Mouse (Mus musculus) megakaryocyte-erythroid progenitor cell, adult 5-6 weeks (primary cell): ENCODE data around the gene Olfr282. TPM values are rescaled to one million over a fixed set of nuclear protein-coding genes. Genes with fewer than 3 reads are reported as not detected.
"Not testable (repeated sequence)": the region's sequence is repeated elsewhere in the genome, so short reads cannot be mapped to it uniquely, and the experiment has no call there.

Source experiments
- ATAC-seq: replicated peaks from 2 replicates; pipeline ENCODE4 v1.8.0; 2016; ENCODE audit warnings: mild to moderate bottlenecking, inconsistent platforms; ENCODE audit not compliant: severe bottlenecking, poor library complexity, low FRiP score, low TSS enrichment
- total RNA-seq, 2 experiments: library from RNA; stranded (forward) in 1 of 2; stranded (reverse) in 1 of 2; fragments of 200-1000, 215-1000 nt in 1 of 2; fragments of >200 nt in 1 of 2; fragmentation: Nextera tagmentation in 1 of 2; gene quantifications; 2 replicates each; pipeline ENCODE4 v1.2.3; 2014 to 2017

Olfr282 gene
- total RNA-seq (2014; fragmentation: Nextera tagmentation) (not detected in 2 replicates), total RNA-seq (2017) (not detected in 2 replicates)

GRCm38 (mm10) chr15:98430925-98431324 is at the start of gene Olfr282:
Gene Olfr282 (plus strand): TSS chr15:98431225.
- ATAC-seq = not testable (repeated sequence)

DNA sequence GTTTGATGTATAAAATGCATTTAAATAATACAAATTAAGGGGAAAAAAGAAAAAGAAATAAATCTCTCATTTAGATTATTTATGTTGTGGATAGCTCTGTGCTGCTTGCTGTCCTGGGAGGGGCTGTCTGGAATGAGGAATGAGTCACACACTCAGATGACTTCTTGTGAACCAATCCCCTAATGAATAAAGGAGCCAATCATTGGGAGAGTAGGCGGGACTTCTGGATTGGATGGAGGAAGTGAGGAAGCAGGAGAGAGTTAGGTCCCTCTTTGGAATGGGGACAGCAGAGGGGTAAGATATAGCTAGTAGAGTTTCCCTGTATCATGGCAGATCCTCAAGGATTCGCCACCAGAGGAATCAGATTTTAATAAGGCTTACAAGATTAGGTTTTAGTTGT is 43.4 kb upstream of the Olfr282 start:
- ATAC-seq = no peak

DNA sequence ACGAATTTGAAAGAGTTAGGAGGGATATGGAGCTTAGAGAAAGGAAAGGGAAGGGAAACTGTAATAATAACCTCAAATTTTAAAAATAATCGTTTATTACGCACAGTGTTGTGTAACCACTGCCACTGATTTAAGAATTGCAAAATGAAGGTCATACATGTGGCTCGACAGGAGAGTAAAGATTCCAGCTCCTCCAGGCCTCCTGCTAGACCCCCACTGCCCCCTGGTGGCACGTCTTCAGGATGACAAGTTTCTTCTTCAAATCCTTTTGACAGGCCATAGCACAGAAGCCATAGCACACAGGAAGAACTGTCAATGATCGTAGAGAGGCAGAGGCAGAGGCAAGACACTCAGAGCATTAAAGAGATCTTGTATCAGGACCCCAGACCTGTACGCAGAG is 41.2 kb upstream of the Olfr282 start:
- ATAC-seq = peak; percentile 44; the same call in 1 of the 2 replicates

- ATAC-seq = no peak
Observed at GRCm38 (mm10) chr15:98391081-98391902, 39.7 kb upstream of the Olfr282 start.

DNA sequence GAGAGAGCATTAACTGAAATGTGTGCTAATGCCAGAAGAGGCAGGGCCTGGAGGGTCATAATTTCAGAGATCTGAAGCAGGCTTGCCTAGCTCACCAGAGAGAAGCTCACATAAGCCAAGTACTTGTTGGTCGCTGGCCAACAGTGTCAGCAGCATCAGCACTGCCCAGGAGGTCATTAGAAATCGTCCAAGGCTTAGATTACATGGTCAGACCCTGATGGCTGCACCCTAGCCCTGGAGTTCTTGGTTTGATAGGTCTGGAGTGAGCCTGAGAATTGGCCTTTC is 39.2 kb upstream of the Olfr282 start:
- ATAC-seq = no peak

DNA sequence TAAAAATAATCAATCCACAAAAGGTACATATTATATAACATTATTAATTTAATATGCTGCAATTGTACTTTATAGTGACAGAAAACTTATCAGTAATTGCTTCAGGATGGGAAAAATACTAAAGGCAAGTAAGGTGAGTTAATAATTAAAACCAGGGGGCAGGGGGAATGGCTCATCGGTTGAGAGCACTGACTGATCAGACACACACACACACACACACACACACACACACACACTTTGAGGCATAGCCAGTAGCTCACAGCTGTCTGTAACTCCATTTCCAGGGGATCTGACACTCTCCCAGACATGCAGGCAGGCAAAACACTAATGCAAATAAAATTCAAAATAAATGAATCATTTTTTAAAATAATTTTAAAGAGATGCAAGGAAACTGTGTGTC is 33.9 kb upstream of the Olfr282 start:
- ATAC-seq = no peak

- no peak for ATAC-seq
Observed at GRCm38 (mm10) chr15:98402356-98402755, 28.7 kb upstream of the Olfr282 start.

GRCm38 (mm10) chr15:98408406-98409060 is 22.5 kb upstream of the Olfr282 start:
- no peak for ATAC-seq

- ATAC-seq = no peak
Observed at GRCm38 (mm10) chr15:98409635-98410034, 21.4 kb upstream of the Olfr282 start.

DNA sequence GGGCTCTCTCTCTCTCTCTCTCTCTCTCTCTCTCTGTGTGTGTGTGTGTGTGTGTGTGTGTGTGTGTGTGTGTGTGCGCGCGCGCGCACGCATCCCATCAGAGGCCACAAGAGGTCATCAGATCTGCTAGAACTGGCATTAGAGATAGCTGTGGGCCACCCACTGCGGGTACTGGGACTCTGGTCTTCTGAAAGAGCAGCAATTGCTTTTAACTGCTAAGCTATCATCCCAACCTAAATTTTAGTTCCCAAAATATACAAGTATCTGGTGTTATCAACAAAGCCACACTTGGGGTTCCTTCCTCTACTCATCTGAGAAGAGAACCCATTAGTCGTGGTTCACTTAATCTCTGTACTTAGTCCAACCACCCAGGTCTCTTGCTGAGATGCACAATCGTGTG is 20.8 kb upstream of the Olfr282 start:
- no peak for ATAC-seq

- no peak for ATAC-seq
Observed at GRCm38 (mm10) chr15:98415996-98416395, 15.0 kb upstream of the Olfr282 start.

DNA sequence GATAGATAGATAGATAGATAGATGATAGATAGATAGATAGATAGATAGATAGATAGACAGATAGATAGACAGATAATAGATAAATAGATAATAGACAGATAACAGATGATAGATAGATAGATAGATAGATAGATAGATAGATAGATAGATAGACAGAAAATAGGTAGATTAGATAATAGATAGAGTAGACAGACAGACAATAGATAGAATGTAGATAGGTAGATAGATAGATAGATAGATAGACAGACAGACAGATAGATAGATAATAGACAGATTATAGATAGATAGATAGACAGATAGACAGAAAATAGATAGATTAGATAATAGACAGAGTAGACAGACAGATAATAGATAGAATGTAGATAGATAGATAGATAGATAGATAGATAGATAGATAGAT is 14.2 kb upstream of the Olfr282 start:
- ATAC-seq = not testable (repeated sequence)

- ATAC-seq = 0 out of 2 replicates have a peak, but pooled peaks have one; percentile 55
Observed at GRCm38 (mm10) chr15:98417285-98417684, 13.7 kb upstream of the Olfr282 start.

GRCm38 (mm10) chr15:98418096-98418495 is 12.9 kb upstream of the Olfr282 start:
- no peak for ATAC-seq

- ATAC-seq = no peak
Observed at GRCm38 (mm10) chr15:98420897-98421296, 10.1 kb upstream of the Olfr282 start.

GRCm38 (mm10) chr15:98424326-98424725 is 6.7 kb upstream of the Olfr282 start:
- ATAC-seq = no peak

DNA sequence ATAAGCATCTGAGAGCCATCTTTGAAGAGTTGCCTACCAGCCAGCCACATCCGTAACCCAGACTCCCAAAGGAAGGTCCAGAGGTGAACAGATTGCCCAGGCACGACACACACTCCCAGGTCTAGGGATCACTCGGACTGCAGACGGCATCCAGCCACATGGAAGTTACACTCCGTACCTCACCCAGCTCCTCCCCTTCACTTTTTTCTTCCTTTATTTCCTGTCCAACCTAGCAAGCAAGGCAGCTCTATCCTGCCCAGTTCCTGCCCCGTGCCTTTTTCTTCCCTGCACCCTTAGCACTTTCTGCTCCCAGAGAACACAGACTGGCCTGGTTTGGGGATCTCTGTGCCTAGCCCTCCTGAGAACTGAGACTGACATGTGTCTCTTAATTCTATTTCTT is 6.3 kb upstream of the Olfr282 start:
- ATAC-seq = no peak

DNA sequence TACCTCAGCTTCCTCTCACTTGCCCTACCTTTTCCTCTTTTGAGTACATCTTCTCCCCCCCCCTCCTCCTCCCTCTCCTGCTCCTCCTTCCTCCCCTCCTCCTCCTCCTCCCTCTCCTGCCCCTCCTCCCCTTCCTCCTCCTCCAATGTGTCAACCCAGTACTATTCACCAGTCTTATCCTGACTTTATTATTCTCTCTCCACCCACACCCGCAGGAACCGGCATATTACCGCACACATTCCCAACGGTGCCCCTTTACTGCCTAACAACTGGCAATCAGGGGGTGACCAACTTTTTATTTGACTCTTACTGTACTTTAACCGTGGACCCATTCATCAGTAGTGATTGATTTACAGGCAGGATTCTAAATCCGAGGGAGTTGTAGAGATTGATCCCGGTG is 5.8 kb upstream of the Olfr282 start:
- no peak for ATAC-seq

DNA sequence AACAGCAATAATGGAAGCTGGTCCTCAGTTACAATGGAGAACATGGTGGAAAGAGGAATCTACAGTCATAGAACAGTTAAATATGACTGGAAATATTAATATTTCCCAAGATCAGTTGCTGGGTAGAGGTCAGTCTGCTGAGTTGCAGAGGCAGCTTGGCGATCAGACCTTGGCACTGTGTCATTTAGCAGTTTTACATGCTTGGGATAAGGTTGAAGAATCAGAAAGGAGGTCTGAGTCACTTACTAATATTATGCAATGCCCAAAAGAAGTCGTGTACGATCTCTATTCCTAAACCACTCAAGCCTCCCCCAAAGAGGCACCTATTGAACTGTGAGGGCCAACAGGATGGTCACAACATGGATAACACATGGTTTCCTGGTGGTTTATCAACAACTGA is 13.5 kb downstream of the Olfr282 start:
- ATAC-seq = no peak

DNA sequence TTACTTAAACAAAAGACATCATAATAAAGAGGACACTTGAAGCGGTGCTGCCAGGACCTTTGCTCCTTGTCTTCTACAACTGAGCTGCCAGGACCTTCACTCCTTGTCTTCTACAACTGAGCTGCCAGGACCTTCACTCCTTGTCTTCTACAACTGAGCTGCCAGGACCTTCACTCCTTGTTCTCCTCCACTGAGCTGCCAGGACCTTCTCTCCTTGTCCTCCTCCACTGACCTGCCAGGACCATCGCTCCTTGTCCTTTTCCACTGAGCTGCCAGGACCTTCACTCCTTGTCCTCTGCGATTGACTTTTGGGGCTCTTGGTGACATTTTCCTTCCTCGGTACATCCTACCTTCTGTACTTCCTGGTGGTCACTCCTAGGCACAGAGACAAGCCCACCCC is 17.5 kb downstream of the Olfr282 start:
- ATAC-seq = no peak

DNA sequence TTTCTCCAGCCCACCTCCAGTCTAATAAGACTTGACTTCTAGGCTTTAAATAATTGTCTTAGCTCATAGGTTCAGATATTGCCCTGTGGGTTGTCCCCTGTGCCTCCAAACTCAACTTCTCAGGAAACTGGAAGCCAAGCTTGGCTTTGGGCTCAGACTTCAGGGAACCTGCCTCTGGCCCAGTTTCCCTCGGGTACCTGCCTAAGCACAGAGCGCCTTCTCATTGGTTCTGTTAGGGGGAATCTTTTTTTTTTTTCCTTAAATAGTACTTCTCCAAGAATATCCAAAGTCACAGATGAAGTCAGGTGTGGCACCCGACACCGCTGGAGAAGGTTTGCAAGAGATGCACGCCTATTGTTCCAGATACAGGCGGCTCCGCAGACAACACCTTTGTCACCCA is 21.3 kb downstream of the Olfr282 start, which contains the start of gene Olfr281:
Gene Olfr281 (plus strand): TSS at position 301 of the 400 bp plus-strand sequence.
- no peak for ATAC-seq
